Mouse (Mus musculus): ENCODE measurements around the gene Zfp408. TPM values are rescaled to one million over a fixed set of nuclear protein-coding genes. Genes with fewer than 3 reads are reported as not detected.

Gene Zfp408
- polyA plus RNA-seq, 1 experiment from 2014 or later = 6.2 TPM

- H3K36me3 ChIP-seq (ENCODE audit: control insufficient read depth, insufficient read depth, low read length) = peaks cover 39% of the 10 kb centered on the region
- H3K4me2 ChIP-seq = no peak overlapping the region
- no peaks in the 10 kb centered on the region for H3K27me3 ChIP-seq (ENCODE audit: control insufficient read depth, insufficient read depth, low read length)
- peaks cover 16% of the 10 kb centered on the region for H3K4me1 ChIP-seq (ENCODE audit: control insufficient read depth, insufficient read depth, low read length)
- no peak overlapping the region for H3K9ac ChIP-seq (ENCODE audit: low read depth, low read length)
- no peaks in the 10 kb centered on the region for H3K9me3 ChIP-seq (replicated peaks; ENCODE audit: control insufficient read depth, low read length)
- ATAC-seq (replicated peaks; ENCODE audit: insufficient number of reproducible peaks, low FRiP score, low TSS enrichment) = no peak
- no peak overlapping the region for H3K27ac ChIP-seq (ENCODE audit: low read depth, low read length)
- no peak overlapping the region for H3K4me3 ChIP-seq (ENCODE audit: low read depth, low read length)
- 22% methylated on average over 1 of the region's 1 CpGs for WGBS (ENCODE audit: insufficient replicate concordance)
These were observed 2.9 kb downstream of the Zfp408 start for GRCm38 (mm10) chr2:91646733-91647132.

GRCm38 (mm10) chr2:91645811-91646210 lies 3.8 kb downstream of the Zfp408 start:
- H3K9me3 ChIP-seq (replicated peaks; ENCODE audit: control insufficient read depth, low read length) = no peaks in the 10 kb centered on the region
- H3K4me2 ChIP-seq = no peak overlapping the region
- H3K4me3 ChIP-seq (ENCODE audit: low read depth, low read length) = no peak overlapping the region
- no peaks in the 10 kb centered on the region for H3K27me3 ChIP-seq (ENCODE audit: control insufficient read depth, insufficient read depth, low read length)
- no peak overlapping the region for H3K27ac ChIP-seq (ENCODE audit: low read depth, low read length)
- H3K36me3 ChIP-seq (ENCODE audit: control insufficient read depth, insufficient read depth, low read length) = peaks cover 39% of the 10 kb centered on the region
- H3K4me1 ChIP-seq (ENCODE audit: control insufficient read depth, insufficient read depth, low read length) = peaks cover 9% of the 10 kb centered on the region
- ATAC-seq (replicated peaks; ENCODE audit: insufficient number of reproducible peaks, low FRiP score, low TSS enrichment) = no peak
- H3K9ac ChIP-seq (ENCODE audit: low read depth, low read length) = no peak overlapping the region
- 94% methylated on average over 11 of the region's 11 CpGs for WGBS (ENCODE audit: insufficient replicate concordance)

- H3K9me3 ChIP-seq (replicated peaks; ENCODE audit: control insufficient read depth, low read length) = no peaks in the 10 kb centered on the region
- no peak overlapping the region for H3K4me2 ChIP-seq
- no peak overlapping the region for H3K9ac ChIP-seq (ENCODE audit: low read depth, low read length)
- no peak overlapping the region for H3K4me3 ChIP-seq (ENCODE audit: low read depth, low read length)
- ATAC-seq (replicated peaks; ENCODE audit: insufficient number of reproducible peaks, low FRiP score, low TSS enrichment) = no peak
- H3K4me1 ChIP-seq (ENCODE audit: control insufficient read depth, insufficient read depth, low read length) = peaks cover 9% of the 10 kb centered on the region
- H3K36me3 ChIP-seq (ENCODE audit: control insufficient read depth, insufficient read depth, low read length) = peaks cover 39% of the 10 kb centered on the region
- no peaks in the 10 kb centered on the region for H3K27me3 ChIP-seq (ENCODE audit: control insufficient read depth, insufficient read depth, low read length)
- H3K27ac ChIP-seq (ENCODE audit: low read depth, low read length) = no peak overlapping the region
- WGBS (ENCODE audit: insufficient replicate concordance) = 93% methylated on average over 15 of the region's 15 CpGs
These were observed 4.2 kb downstream of the Zfp408 start for GRCm38 (mm10) chr2:91645354-91645753.

GRCm38 (mm10) chr2:91644021-91644420 lies 5.6 kb downstream of the Zfp408 start:
- WGBS (ENCODE audit: insufficient replicate concordance) = 93% methylated on average over 11 of the region's 11 CpGs
- Histone ChIP-seq H3K27me3 (ENCODE audit: control insufficient read depth, insufficient read depth, low read length) (no peaks in the 10 kb centered on the region), H3K9ac (ENCODE audit: low read depth, low read length) (no peak overlapping the region), H3K9me3 (replicated peaks; ENCODE audit: control insufficient read depth, low read length) (no peaks in the 10 kb centered on the region), H3K4me3 (ENCODE audit: low read depth, low read length) (no peak overlapping the region), H3K4me2 (no peak overlapping the region), H3K27ac (ENCODE audit: low read depth, low read length) (no peak overlapping the region), H3K4me1 (ENCODE audit: control insufficient read depth, insufficient read depth, low read length) (peaks cover 7% of the 10 kb centered on the region), H3K36me3 (ENCODE audit: control insufficient read depth, insufficient read depth, low read length) (peaks cover 39% of the 10 kb centered on the region)
- no peak for ATAC-seq (replicated peaks; ENCODE audit: insufficient number of reproducible peaks, low FRiP score, low TSS enrichment)

- H3K4me2 ChIP-seq = no peak overlapping the region
- H3K9me3 ChIP-seq (replicated peaks; ENCODE audit: control insufficient read depth, low read length) = no peaks in the 10 kb centered on the region
- H3K4me1 ChIP-seq (ENCODE audit: control insufficient read depth, insufficient read depth, low read length) = no peaks in the 10 kb centered on the region
- ATAC-seq (replicated peaks; ENCODE audit: insufficient number of reproducible peaks, low FRiP score, low TSS enrichment) = no peak
- no peak overlapping the region for H3K27ac ChIP-seq (ENCODE audit: low read depth, low read length)
- no peak overlapping the region for H3K9ac ChIP-seq (ENCODE audit: low read depth, low read length)
- no peaks in the 10 kb centered on the region for H3K27me3 ChIP-seq (ENCODE audit: control insufficient read depth, insufficient read depth, low read length)
- 77% methylated on average over 2 of the region's 2 CpGs for WGBS (ENCODE audit: insufficient replicate concordance)
- H3K4me3 ChIP-seq (ENCODE audit: low read depth, low read length) = no peak overlapping the region
- peaks cover 39% of the 10 kb centered on the region for H3K36me3 ChIP-seq (ENCODE audit: control insufficient read depth, insufficient read depth, low read length)
These were observed 6.7 kb downstream of the Zfp408 start for GRCm38 (mm10) chr2:91642825-91643415.

- no peaks in the 10 kb centered on the region for H3K9me3 ChIP-seq (replicated peaks; ENCODE audit: control insufficient read depth, low read length)
- no peak overlapping the region for H3K4me3 ChIP-seq (ENCODE audit: low read depth, low read length)
- H3K4me1 ChIP-seq (ENCODE audit: control insufficient read depth, insufficient read depth, low read length) = no peaks in the 10 kb centered on the region
- H3K36me3 ChIP-seq (ENCODE audit: control insufficient read depth, insufficient read depth, low read length) = peaks cover 5% of the 10 kb centered on the region
- WGBS (ENCODE audit: insufficient replicate concordance) = 75% methylated on average over 6 of the region's 6 CpGs
- ATAC-seq (replicated peaks; ENCODE audit: insufficient number of reproducible peaks, low FRiP score, low TSS enrichment) = no peak
- no peak overlapping the region for H3K9ac ChIP-seq (ENCODE audit: low read depth, low read length)
- H3K27me3 ChIP-seq (ENCODE audit: control insufficient read depth, insufficient read depth, low read length) = no peaks in the 10 kb centered on the region
- no peak overlapping the region for H3K27ac ChIP-seq (ENCODE audit: low read depth, low read length)
- H3K4me2 ChIP-seq = no peak overlapping the region
These were observed 10.7 kb downstream of the Zfp408 start for GRCm38 (mm10) chr2:91638931-91639330.

- Histone ChIP-seq H3K27me3 (ENCODE audit: control insufficient read depth, insufficient read depth, low read length) (no peaks in the 10 kb centered on the region), H3K4me3 (ENCODE audit: low read depth, low read length) (no peak overlapping the region), H3K4me2 (no peak overlapping the region), H3K27ac (ENCODE audit: low read depth, low read length) (no peak overlapping the region), H3K36me3 (ENCODE audit: control insufficient read depth, insufficient read depth, low read length) (no peaks in the 10 kb centered on the region), H3K4me1 (ENCODE audit: control insufficient read depth, insufficient read depth, low read length) (no peaks in the 10 kb centered on the region), H3K9me3 (replicated peaks; ENCODE audit: control insufficient read depth, low read length) (no peaks in the 10 kb centered on the region), H3K9ac (ENCODE audit: low read depth, low read length) (no peak overlapping the region)
- no peak for ATAC-seq (replicated peaks; ENCODE audit: insufficient number of reproducible peaks, low FRiP score, low TSS enrichment)
- WGBS (ENCODE audit: insufficient replicate concordance) = 73% methylated on average over 5 of the region's 5 CpGs
These were observed 12.8 kb downstream of the Zfp408 start for GRCm38 (mm10) chr2:91636727-91637338.

- Histone ChIP-seq H3K9ac (ENCODE audit: low read depth, low read length) (no peak within 1 kb of the TSS), H3K4me3 (ENCODE audit: low read depth, low read length) (no peak within 1 kb of the TSS), H3K36me3 (ENCODE audit: control insufficient read depth, insufficient read depth, low read length) (no peaks in the 10 kb centered on the region), H3K27ac (ENCODE audit: low read depth, low read length) (no peak within 1 kb of the TSS), H3K4me2 (no peak within 1 kb of the TSS), H3K9me3 (replicated peaks; ENCODE audit: control insufficient read depth, low read length) (no peaks in the 10 kb centered on the region), H3K4me1 (ENCODE audit: control insufficient read depth, insufficient read depth, low read length) (no peaks in the 10 kb centered on the region), H3K27me3 (ENCODE audit: control insufficient read depth, insufficient read depth, low read length) (no peaks in the 10 kb centered on the region)
- ATAC-seq (replicated peaks; ENCODE audit: insufficient number of reproducible peaks, low FRiP score, low TSS enrichment) = no peak
- WGBS (ENCODE audit: insufficient replicate concordance) = 84% methylated on average over 8 of the region's 8 CpGs
These were observed 13.4 kb downstream of the Zfp408 start, which contains the start of gene F2 for GRCm38 (mm10) chr2:91636229-91636628. F2 (minus strand) TSS chr2:91636414.

- H3K9ac ChIP-seq (ENCODE audit: low read depth, low read length) = no peak overlapping the region
- no peak overlapping the region for H3K4me3 ChIP-seq (ENCODE audit: low read depth, low read length)
- no peak overlapping the region for H3K4me2 ChIP-seq
- no peaks in the 10 kb centered on the region for H3K27me3 ChIP-seq (ENCODE audit: control insufficient read depth, insufficient read depth, low read length)
- no peaks in the 10 kb centered on the region for H3K4me1 ChIP-seq (ENCODE audit: control insufficient read depth, insufficient read depth, low read length)
- no peak overlapping the region for H3K27ac ChIP-seq (ENCODE audit: low read depth, low read length)
- no peaks in the 10 kb centered on the region for H3K9me3 ChIP-seq (replicated peaks; ENCODE audit: control insufficient read depth, low read length)
- no peak for ATAC-seq (replicated peaks; ENCODE audit: insufficient number of reproducible peaks, low FRiP score, low TSS enrichment)
- no peaks in the 10 kb centered on the region for H3K36me3 ChIP-seq (ENCODE audit: control insufficient read depth, insufficient read depth, low read length)
- 76% methylated on average over 11 of the region's 11 CpGs for WGBS (ENCODE audit: insufficient replicate concordance)
These were observed 14.1 kb downstream of the Zfp408 start for GRCm38 (mm10) chr2:91635486-91635885.

Data from heart, embryonic 11.5 days (tissue).